ENCODE assay signal across 33 mouse cellular contexts in the genomic region with DNA sequence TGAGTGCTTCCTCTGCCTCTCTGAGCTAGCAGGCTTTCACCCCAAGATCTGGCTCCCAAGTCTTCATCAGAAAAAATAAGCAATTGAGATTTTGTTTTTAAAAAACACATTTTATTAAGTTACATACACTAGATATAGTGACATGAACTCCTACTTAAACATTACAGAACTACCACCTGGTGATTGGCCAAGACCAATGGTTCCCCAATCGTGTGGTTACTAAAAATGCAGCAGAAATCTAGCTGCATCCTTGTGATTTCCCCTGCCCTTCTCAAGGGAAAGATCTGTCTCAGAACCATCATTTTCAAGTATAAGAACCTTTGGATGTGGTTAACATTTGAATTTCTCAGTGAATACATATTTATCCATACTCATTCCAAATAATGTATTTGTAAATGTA. TPM values are rescaled to one million over a fixed set of nuclear protein-coding genes. Genes with fewer than 3 reads are reported as not detected.
DNase-seq lines count a peak whose midpoint lies in the region; TF ChIP-seq lines count a peak whose summit lies in the region.
"Had no signal": no experiment of that assay in that cellular context is flagged by ENCODE, and none has a peak within 500 bp of the region (broad histone marks: within the 10 kb centered on the region; RNA-seq: fewer than 3 reads in every experiment).

No protein-coding gene starts in this region.

- H3K4me1 ChIP-seq in bone marrow macrophage, adult 2 months (ENCODE audit: control insufficient read depth, insufficient read depth, low read length), result peaks cover 38% of the 10 kb centered on the region
- H3K4me1 ChIP-seq: embryonic facial prominence, embryonic 12.5 days; embryonic facial prominence, embryonic 15.5 days; forebrain, embryonic 12.5 days; forebrain, embryonic 15.5 days; heart, embryonic 10.5 days; heart, embryonic 13.5 days; hindbrain, embryonic 12.5 days; hindbrain, embryonic 15.5 days; intestine, embryonic 15.5 days had no signal

- peak overlapping the region; percentile 12; the same call in 1 of the 2 replicates for H3K27ac ChIP-seq in bone marrow macrophage, adult 2 months (ENCODE audit: insufficient read depth, low read depth, low read length)
- H3K27ac ChIP-seq: embryonic facial prominence, embryonic 12.5 days; embryonic facial prominence, embryonic 15.5 days; forebrain, embryonic 12.5 days; forebrain, embryonic 15.5 days; heart, adult 2 months; heart, embryonic 10.5 days; heart, embryonic 13.5 days; hindbrain, embryonic 12.5 days; hindbrain, embryonic 15.5 days; intestine, embryonic 15.5 days had no signal

- H3K36me3 ChIP-seq in splenic B cell, adult 2 months (ENCODE audit: control insufficient read depth, insufficient read depth, low read length, poor library complexity, severe bottlenecking), result no peaks in the 10 kb centered on the region
- H3K36me3 ChIP-seq: embryonic facial prominence, embryonic 12.5 days; embryonic facial prominence, embryonic 15.5 days; forebrain, embryonic 12.5 days; forebrain, embryonic 15.5 days; heart, embryonic 10.5 days; heart, embryonic 13.5 days; hindbrain, embryonic 12.5 days; hindbrain, embryonic 15.5 days; intestine, embryonic 15.5 days had no signal

- TF ChIP-seq CTCF in bone marrow macrophage, adult 2 months (IDR thresholded peaks at IDR 0.05; ENCODE audit: low read depth, low read length), result no peak

- no peaks in the 10 kb centered on the region for H3K27me3 ChIP-seq in splenic B cell, adult 2 months (ENCODE audit: control insufficient read depth, insufficient read depth, low read length, poor library complexity, severe bottlenecking)
- H3K27me3 ChIP-seq: embryonic facial prominence, embryonic 12.5 days; embryonic facial prominence, embryonic 15.5 days; forebrain, embryonic 12.5 days; forebrain, embryonic 15.5 days; hindbrain, embryonic 12.5 days; hindbrain, embryonic 15.5 days; intestine, embryonic 15.5 days had no signal

- no peak for TF ChIP-seq POLR2A in bone marrow macrophage, adult 2 months (IDR thresholded peaks at IDR 0.05; ENCODE audit: borderline replicate concordance, low read depth, low read length)

- no peak overlapping the region for H3K4me3 ChIP-seq in bone marrow macrophage, adult 2 months (ENCODE audit: insufficient read depth, low read length)
- H3K4me3 ChIP-seq: embryonic facial prominence, embryonic 12.5 days; embryonic facial prominence, embryonic 15.5 days; erythroblast, embryonic 14.5 days; forebrain, embryonic 12.5 days; forebrain, embryonic 15.5 days; heart, adult 2 months; heart, embryonic 10.5 days; heart, embryonic 13.5 days; hindbrain, embryonic 12.5 days; hindbrain, embryonic 15.5 days; intestine, embryonic 15.5 days had no signal

- DNase-seq in lung, postnatal 36 days, result peak; percentile 32
- no peak for DNase-seq in lung, postnatal 25 days (ENCODE audit: low spot score)
- DNase-seq in splenic B cell, adult 2 months (ENCODE audit: low read depth, low spot score), result peak; percentile 33
- no peak for DNase-seq in gastrocnemius, postnatal 25 days
- no peak for DNase-seq in right cerebral cortex, postnatal 10 days (ENCODE audit: low spot score in 2 of 2)
- DNase-seq: adrenal gland, adult 8-10 months; adrenal gland, postnatal 25 days; cerebellum, adult 11 months; cerebellum, adult 2 months; cerebellum, adult 9-11 months; cerebellum, postnatal 25 days; gastrocnemius, postnatal 10 days; heart, adult 2 months; kidney, adult 11 months had no signal

RNA-seq across cellular contexts. Expression of gene Wfdc21, which starts 12.5 kb away (rescaled TPM):
- polyA plus RNA-seq in bone marrow macrophage, adult 2 months (2012; ENCODE audit: insufficient read depth, insufficient read length, missing spikeins), result not detected in 2 replicates
- total RNA-seq in gastrocnemius, postnatal 25 days (2021), result 1 to 10 TPM in 1 of 2 experiments, not detected in 1; 3.4 TPM
- total RNA-seq: adrenal gland, postnatal 25 days; ES-E14; gastrocnemius, postnatal 10 days; heart, adult 2 months; heart, postnatal 25 days had no signal
- polyA plus RNA-seq: activated CD4-positive, CD25-positive, alpha-beta regulatory T cell, adult 4 months; C2C12; CD4-positive, CD25-positive, alpha-beta regulatory T cell, adult 4 months; embryonic facial prominence, embryonic 12.5 days; erythroblast, embryonic 14.5 days; forebrain, embryonic 12.5 days; forebrain, embryonic 15.5 days; heart, embryonic 10.5 days; heart, embryonic 13.5 days; hindbrain, embryonic 12.5 days; hindbrain, embryonic 15.5 days; intestine, embryonic 15.5 days had no signal

RNA-seq across cellular contexts. Expression of gene Heatr6, which starts 19.3 kb away (rescaled TPM):
- polyA plus RNA-seq in bone marrow macrophage, adult 2 months (2012; ENCODE audit: insufficient read depth, insufficient read length, missing spikeins), result 13.1 and 17.5 TPM in 2 replicates
- 1 to 10 TPM; 6.4 to 7.4 TPM for total RNA-seq in gastrocnemius, postnatal 25 days (2021)

RNA-seq across cellular contexts. Expression of gene Wfdc18, which starts 25.4 kb away (rescaled TPM):
- polyA plus RNA-seq in bone marrow macrophage, adult 2 months (2012; ENCODE audit: insufficient read depth, insufficient read length, missing spikeins), result 1.9 and 2.4 TPM in 2 replicates
- not detected for total RNA-seq in gastrocnemius, postnatal 25 days (2021)
- total RNA-seq: adrenal gland, adult 8-10 months; adrenal gland, postnatal 25 days; common myeloid progenitor, adult 5-6 weeks; ES-E14; gastrocnemius, adult 18-20 months; gastrocnemius, postnatal 10 days; gastrocnemius, postnatal 4 days; heart, adult 2 months; heart, postnatal 25 days had no signal
- polyA plus RNA-seq: activated CD4-positive, CD25-positive, alpha-beta regulatory T cell, adult 4 months; C2C12; CD4-positive, CD25-positive, alpha-beta regulatory T cell, adult 4 months; embryonic facial prominence, embryonic 12.5 days; erythroblast, embryonic 14.5 days; forebrain, embryonic 12.5 days; forebrain, embryonic 15.5 days; heart, adult 2 months; heart, embryonic 10.5 days; hindbrain, embryonic 12.5 days; hindbrain, embryonic 15.5 days had no signal

RNA-seq across cellular contexts. Expression of gene Wfdc17, which starts 30.4 kb away (rescaled TPM):
- 530 and 532 TPM in 2 replicates for polyA plus RNA-seq in bone marrow macrophage, adult 2 months (2012; ENCODE audit: insufficient read depth, insufficient read length, missing spikeins)
- 1 to 10 TPM; 1.2 to 1.9 TPM for total RNA-seq in gastrocnemius, postnatal 25 days (2021)
- total RNA-seq: ES-E14 had no signal
- polyA plus RNA-seq: activated CD4-positive, CD25-positive, alpha-beta regulatory T cell, adult 4 months; C2C12; CD4-positive, CD25-positive, alpha-beta regulatory T cell, adult 4 months; embryonic facial prominence, embryonic 12.5 days; erythroblast, embryonic 14.5 days; forebrain, embryonic 12.5 days; forebrain, embryonic 15.5 days; heart, embryonic 10.5 days had no signal

Comparison
In these comparisons a context has a peak if more than half of its experiments do, and no peak if none do; other contexts are left out.
1. DNase-seq: peak in lung, postnatal 36 days (single experiment) and splenic B cell, adult 2 months (single experiment); none in lung, postnatal 25 days (single experiment), gastrocnemius, postnatal 25 days (single experiment) and right cerebral cortex, postnatal 10 days (0 of 2).